Mouse (Mus musculus) lung, postnatal 14 days (tissue): ENCODE measurements around the gene Sh3pxd2a.

ENCODE experiments used
- DNase-seq: peaks from one replicate; pipeline ENCODE4 v3.0.0; 2021

Gene Sh3pxd2a

DNA sequence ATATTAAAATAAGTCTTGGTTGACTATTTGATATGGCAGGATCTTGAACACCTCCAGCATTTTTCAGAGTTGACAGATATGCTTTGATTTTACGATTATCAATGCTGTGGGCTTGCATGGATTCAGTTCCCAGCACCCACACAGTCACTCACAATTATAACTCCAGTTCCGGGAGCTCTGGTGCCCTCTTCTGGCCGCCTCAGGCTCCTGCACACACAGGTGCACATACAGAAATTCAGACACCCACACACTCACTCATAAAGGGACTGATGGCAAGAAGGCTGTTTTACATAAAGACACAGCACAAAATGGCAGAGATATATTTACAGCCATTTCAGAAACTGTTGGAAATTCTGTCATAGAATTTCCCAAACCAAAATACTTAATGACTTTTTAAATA is 25.0 kb upstream of the Sh3pxd2a start:
- DNase-seq, result no peak

DNA sequence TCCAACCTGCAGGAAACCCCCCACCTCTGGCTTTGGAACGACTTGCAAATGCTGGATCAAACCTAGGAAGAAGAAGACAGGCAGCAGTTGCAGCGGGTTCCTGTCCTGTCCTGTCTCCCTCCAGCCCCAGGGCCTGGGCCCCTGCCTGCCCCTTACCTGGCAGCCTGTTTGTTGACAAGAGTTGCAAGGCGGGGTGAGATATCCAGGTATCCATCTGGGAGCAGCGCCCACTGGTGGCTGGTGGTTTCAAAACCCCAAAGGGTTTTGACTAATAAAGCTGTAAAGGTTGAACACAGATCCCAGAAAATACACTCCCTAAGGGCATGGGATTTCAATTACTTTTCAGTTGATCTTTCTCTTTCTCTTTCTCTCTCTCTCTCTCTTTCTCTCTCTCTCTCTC is 24.0 kb upstream of the Sh3pxd2a start:
- peak; percentile 63 for DNase-seq

DNA sequence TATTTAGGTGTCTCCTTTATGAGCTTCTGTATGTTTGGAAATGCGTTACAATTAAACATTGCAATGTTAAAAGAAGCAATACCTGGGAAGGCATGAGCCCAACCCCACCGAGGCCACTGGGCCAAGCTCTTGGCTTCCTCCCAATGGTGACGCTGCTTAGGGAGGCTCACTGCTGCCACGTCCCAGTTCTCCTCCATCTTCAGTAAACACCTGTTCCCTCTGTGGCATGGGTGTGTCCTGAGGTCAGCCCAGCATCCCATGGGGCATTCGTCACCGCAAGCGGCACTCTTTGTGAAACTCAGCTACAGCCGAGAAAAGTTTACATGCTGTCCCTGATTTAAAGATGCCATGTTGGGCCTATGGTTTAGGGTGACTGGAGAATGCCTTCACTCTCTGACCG is 23.4 kb upstream of the Sh3pxd2a start:
- no peak for DNase-seq

- no peak for DNase-seq
These were observed 21.9 kb upstream of the Sh3pxd2a start for GRCm38 (mm10) chr19:47485997-47486566.

- no peak for DNase-seq
These were observed 19.9 kb upstream of the Sh3pxd2a start for GRCm38 (mm10) chr19:47484110-47484509.

GRCm38 (mm10) chr19:47483346-47483745 is 19.1 kb upstream of the Sh3pxd2a start:
- DNase-seq, result no peak

- DNase-seq, result no peak
These were observed 9.3 kb upstream of the Sh3pxd2a start for GRCm38 (mm10) chr19:47473453-47473852.

GRCm38 (mm10) chr19:47472881-47473400 is 8.7 kb upstream of the Sh3pxd2a start:
- no peak for DNase-seq

GRCm38 (mm10) chr19:47471808-47472207 is 7.6 kb upstream of the Sh3pxd2a start:
- no peak for DNase-seq

DNA sequence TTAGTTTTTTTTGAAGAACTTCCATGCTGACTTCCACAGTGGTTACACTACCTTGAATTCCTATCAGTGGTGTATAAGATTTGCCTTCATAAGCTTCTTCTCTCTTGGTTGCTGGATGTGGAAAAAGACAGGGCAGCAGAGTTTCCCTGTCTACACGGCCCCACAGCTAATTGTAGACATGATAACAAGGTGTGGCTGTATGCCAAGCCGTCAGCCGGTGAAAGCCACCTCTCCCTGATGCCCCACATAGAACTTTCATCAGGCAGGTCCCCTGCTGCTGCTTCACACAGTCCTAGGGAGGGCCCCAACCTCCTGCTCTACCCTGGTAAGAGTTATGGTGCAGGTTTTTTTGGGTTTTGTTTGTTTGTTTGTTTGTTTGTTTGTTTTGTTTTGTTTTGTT is 4.5 kb upstream of the Sh3pxd2a start:
- DNase-seq, result no peak

DNA sequence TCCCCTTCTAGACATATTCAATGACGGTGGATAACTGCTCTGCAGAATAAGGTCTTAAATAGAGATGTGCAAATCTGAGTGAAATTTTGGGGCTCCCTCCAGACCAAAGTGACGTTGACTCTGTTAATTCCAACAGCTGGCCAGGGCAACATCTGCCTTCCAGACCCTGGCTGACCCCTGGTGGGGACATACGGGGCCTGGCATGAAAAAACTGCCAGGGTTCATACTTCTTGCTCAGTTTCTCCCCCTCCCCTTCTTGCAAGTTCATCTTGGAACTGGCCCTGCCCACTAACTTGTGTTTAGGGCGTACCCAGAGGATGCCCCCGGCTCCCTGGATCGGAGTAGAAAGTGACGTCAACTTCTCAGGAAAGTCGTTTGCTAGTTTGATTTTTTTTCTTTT is 2.6 kb upstream of the Sh3pxd2a start:
- no peak for DNase-seq

- no peak for DNase-seq
These were observed 1.3 kb upstream of the Sh3pxd2a start for GRCm38 (mm10) chr19:47465467-47465866.

DNA sequence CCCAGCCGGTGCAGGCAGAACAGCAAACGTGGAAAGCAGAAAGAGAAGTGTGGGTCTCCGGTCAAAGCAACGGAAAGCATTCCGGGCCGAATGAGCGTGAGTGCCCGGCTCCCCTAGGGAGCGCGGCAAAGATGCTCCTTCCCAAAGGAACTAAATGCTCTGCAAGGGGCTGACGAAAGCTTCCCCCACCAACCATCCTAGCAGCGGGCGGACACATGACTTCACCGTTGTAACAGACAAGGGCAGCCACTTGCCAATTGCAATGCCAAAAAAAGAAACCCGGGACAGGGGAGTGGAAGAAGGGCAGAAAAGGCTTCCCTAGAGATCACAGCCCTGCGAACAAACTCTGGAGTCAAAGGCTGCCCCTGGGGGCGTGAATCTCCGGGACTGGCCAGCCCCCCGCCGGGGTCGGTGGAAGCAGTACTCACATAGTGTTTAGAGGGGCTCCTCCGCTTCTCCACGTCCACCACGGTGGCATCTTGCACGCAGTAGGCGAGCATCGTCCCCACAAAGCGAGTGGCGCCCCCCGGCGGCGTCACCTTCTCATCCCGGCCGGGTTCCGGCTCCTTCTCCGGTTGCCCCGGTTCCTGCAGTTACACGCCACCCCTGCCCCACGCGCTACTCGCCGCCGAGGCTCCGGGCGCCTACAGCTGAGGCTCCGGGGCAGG is 431 bp downstream of the Sh3pxd2a start:
- DNase-seq, result peak; percentile 91

DNA sequence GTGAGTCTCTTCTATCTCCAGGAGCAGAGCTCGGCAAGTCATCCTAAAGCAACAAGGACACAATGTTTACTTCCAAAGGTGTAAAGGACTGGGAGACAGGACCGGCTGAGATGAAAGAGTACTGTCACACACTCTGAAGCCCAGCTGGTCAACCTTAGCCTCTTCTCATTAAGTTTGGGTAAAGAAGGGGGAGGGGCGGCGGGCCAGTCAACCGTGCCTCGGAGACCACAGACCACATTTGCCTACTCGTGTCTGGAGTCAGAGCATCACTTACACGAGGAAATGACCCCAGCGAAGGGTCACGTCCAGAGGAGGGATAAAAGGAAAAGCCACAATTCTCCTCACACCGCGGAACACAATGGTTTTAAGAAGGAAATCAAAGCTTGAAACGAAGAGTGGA is 995 bp downstream of the Sh3pxd2a start:
- DNase-seq, result no peak

GRCm38 (mm10) chr19:47462725-47463124 is 1.5 kb downstream of the Sh3pxd2a start:
- DNase-seq, result no peak

DNA sequence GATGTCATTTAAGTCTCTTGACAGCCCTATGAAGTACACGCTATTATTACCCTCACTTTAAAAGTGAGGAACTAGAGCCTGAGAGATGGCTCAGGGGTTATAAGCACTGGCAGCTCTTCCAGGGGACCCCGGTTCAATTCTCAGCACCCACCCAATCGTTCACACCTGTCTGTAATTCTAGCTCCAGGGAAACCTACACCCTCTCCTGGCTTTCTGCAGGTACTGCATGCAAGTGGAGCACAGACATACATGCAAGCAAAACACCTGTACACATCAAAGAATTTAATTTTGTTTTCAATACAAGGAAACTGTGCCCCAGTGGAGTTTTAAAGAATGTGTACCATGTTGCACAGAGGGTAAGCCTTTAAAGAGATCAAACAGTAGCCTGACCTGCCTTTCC is 2.4 kb downstream of the Sh3pxd2a start:
- no peak for DNase-seq

- DNase-seq, result no peak
These were observed 2.8 kb downstream of the Sh3pxd2a start for GRCm38 (mm10) chr19:47461386-47461785.

DNA sequence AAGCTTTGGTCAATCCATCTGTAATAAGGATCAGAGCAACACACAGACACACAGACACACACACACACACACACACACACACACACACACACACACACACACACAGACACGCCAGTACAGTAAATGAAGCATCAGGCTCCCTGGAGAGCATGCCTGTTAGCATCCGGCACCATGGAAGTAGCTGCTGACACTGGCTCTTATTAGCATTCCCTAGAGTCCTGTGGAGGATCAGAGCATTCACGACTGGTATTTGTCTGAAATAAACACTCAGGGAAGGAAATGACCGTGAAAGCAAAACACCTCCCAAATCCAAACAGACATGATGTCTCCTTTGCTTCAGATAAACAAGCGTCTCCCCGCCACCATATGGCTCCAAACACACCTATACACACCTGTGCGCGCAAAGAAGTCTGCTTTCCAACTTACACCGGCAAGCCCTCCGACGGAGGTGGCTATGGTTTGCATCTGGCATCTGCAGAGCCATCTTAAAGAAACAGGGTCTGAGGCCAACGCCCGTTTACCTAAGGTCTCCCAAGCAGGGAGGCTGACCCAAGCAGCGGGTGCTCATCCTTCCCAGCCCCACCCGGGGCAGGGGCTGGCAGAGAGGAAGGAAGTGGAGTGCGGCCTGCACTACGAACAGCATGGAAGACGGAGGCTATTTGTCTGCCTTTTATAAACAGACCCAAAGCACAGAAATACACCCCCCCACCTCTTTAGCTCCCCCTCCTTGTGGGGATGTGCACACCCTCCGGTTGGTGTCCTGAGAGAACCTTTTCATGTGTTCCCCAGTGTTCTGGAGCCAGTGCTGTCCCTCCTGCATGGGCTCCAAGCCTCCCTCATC is 3.9 kb downstream of the Sh3pxd2a start:
- DNase-seq, result peak; percentile 52

- no peak for DNase-seq
These were observed 5.0 kb downstream of the Sh3pxd2a start for GRCm38 (mm10) chr19:47459214-47459613.

- DNase-seq, result no peak
These were observed 5.6 kb downstream of the Sh3pxd2a start for GRCm38 (mm10) chr19:47458504-47459161.

GRCm38 (mm10) chr19:47457711-47458503 is 6.3 kb downstream of the Sh3pxd2a start:
- no peak for DNase-seq

DNA sequence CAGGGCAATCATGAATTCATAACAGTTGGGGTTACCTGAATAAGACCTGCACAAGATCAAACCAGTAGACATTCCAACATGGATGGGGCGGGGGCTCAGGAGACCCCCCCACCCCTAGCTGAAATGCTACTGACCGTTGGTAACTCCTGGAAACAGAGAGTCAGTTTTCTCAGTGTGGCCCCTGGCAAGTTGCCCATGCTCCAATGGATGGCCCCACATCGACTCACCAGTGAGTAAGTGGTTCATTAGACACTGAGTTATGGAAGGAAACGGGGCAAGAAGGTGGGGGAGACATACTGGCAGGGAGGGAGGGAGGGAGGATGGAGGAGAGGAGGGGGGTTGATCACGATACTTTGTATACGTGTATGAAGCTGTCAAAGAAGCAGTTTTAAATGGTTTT is 8.2 kb downstream of the Sh3pxd2a start:
- DNase-seq, result no peak
